Mouse (Mus musculus) CD4-positive naive resting alpha-beta T cell, adult 76 days (primary cell): ENCODE data around the gene Akirin2. TPM values are rescaled to one million over a fixed set of nuclear protein-coding genes. Genes with fewer than 3 reads are reported as not detected.

Experiments used
- total RNA-seq: library from RNA; stranded (reverse); gene quantifications from one replicate; pipeline ENCODE4 v1.2.4, GENCODE M21; 2023

Gene Akirin2
- total RNA-seq, result 69.6 TPM

DNA sequence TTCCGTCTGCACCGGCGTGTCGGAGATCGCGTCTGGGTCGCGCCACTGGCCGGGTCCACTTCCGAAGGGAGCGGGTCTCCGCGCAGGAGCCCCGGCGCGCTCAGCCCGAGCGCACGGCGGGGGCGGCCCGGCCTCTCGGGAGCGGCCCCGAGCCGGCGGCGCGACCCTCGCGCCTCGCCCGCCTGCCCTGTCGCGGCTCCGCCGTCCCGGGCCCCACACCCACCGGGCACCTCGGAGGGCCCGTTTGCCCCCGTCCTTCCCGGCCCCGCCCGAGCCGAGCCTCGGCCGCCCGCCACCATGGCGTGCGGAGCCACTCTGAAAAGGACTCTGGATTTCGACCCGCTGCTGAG, at the start of gene Akirin2:
Akirin2 (plus strand) TSS at position 190 of the 350 bp plus-strand sequence.

DNA sequence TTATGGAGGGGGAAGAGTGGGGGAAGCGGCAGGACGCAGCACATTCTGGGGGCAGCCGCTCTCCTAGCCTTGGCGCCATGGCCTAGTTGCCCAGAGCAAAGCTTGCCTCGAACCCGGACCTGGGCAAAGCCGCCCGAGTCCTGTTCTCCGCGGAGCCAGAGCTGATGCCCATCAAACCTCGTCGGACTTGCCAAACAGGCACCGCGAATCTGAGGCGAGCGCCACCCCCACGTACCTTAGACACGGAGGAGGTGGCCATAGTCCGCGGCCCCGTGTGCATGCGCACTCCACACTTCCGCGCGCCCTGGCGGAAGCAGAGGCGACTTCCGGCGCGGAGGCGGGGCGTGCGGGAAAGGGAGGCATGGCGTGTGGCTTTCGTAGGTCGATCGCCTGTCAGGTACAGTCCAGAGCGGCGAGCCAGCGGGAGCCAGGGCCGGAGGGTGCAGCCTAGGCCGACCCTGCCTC, 63.9 kb downstream of the Akirin2 start, which contains the start of the genes Orc3 and Rars2:
Orc3 (minus strand) TSS at position 315 of the 465 bp plus-strand sequence.
Rars2 (plus strand) TSS at position 328 of the 465 bp plus-strand sequence.

Other genes with a start within 250 kb of the Akirin2 start
- gene Orc3, start 64.0 kb downstream of the Akirin2 start, total RNA-seq, result 98.1 TPM
- 15.2 TPM for gene Rars2, start 64.0 kb downstream of the Akirin2 start, total RNA-seq
- gene Slc35a1, start 136.5 kb downstream of the Akirin2 start, total RNA-seq, result 13.5 TPM
- gene Cfap206, start 179.3 kb downstream of the Akirin2 start, total RNA-seq, result not detected
- not detected for gene Gm136, start 205.3 kb downstream of the Akirin2 start, total RNA-seq
- 14.4 TPM for gene Smim8, start 227.5 kb downstream of the Akirin2 start, total RNA-seq